Mouse (Mus musculus) G1E-ER4 (cell line): ENCODE data around the gene Pkhd1. TPM values are rescaled to one million over a fixed set of nuclear protein-coding genes. Genes with fewer than 3 reads are reported as not detected.

ENCODE experiments used
- GATA1 ChIP-seq: IDR thresholded peaks from one replicate; pipeline ENCODE4 v1.8.0; 2012; ENCODE audit warnings: low read length, inconsistent platforms
- polyA plus RNA-seq: library from polyadenylated mRNA; stranded (reverse); fragments of >175 nt; gene quantifications from 2 replicates; pipeline ENCODE4 v1.2.3, GENCODE M21; 2012

The Pkhd1 gene
- polyA plus RNA-seq, 1 experiment, result not detected

DNA sequence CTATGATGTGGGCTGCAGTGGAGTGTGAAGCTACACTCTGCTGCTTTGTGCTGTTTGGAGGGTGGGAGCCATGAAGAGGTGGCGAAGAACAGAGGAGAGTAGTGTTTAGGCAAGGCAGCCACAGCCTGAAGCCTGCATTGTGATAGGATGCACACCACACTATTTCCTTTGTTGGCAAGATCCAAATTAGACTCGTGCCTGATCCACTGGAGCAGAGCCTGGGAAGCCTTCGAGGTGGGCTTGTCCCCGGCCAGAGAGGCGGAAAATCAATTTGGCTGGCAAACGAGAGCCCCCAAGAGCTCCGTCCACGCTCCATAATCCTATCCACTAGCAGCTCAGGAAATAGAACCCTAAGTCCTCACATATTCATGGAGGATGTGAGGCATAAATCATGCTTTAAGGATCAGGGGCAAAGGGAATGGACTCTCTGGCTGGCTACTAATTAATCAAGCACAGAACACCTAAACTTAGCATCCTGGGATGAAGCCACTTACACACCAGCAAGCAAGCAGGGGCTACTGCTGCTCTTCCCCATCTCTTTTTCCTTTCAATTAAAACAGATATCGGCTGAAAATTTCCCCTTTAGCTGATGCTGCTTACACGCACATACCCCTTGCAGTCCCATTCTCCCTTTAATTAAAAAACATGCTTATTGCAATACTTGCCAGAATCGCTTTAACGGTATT, 189.4 kb downstream of the Pkhd1 start:
- no peak for TF ChIP-seq GATA1

DNA sequence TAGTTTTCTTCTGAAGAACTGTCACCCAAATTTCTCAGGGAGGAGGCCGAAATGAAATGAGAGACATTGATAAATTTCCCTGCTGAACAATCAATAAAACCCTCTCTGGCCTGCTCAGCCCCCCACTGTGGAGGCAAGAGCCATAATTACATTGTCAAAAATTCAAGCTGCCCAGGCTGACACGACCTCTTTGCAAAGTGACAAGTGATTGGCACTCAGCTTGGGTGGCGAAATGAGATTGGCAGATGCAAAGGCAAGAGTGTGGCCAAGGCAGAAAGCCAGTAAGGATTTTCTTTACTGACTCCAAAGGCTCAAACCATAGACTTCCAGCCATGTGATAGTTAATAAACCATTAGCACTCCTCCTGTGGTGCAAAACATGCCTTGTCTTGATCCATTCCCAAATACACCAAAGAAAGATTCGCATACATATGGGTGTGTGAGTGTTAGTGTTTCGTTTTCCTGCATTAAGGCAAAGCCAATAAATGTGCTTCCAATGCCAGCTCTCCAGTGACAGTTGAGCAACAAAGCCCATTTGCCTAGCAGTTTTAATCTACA, 208.4 kb downstream of the Pkhd1 start:
- TF ChIP-seq GATA1, result no peak

DNA sequence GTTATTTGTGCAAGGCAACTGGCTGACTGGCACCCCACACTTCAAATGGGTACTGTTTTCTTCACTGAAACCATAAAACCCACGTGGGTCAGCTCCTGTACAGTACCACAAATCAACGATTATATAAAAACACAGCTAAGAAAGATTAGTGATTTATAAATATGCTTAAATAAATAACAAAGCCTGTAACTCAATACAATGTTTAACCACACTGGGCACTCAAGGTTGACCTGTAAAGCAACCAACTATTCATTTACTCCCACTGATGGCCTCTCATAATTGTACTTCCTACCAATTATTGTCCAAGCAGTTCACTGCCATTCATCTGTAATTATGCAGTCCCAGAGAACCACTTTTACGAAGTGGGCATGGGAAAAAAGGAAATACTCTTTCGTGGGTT, 219.5 kb downstream of the Pkhd1 start:
- TF ChIP-seq GATA1, result no peak

DNA sequence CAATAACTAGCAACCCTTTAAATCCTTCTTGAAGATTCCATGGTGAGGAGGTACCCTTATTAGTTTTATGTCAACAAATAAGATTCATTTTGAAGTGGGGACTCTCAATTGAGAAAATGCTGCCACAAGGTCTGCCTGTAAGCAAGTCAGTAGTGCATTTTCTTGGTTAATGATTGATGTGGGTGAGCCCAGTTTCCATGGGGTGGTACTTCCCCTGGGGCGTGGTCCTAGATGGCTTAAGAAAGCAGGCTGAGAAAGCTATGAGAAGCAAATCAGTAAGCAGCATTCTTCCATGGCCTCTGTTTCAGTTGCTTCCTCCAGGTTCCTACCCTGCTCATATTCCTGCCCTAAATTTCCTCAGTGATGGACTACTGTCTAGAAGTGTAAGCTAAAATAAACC, 253.4 kb downstream of the Pkhd1 start:
- TF ChIP-seq GATA1, result no peak

DNA sequence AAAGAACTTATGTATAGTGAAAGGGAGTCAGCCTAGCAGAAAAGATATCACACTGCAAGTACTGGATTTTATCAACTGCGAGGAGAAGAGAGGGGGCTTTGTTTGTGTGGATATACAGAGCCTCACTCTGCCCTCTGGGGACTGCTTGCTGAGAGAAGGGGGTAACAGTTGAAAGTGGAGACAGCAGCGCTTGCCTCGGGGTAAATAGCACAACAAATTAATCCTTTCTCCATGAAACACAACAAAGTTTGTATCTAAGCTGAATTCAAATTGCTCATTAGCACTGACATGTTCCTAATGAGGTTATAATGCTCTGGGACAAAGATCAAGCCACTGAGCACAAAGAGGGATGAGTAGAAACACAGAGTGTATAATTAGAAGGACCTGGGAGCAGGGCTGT, 273.2 kb downstream of the Pkhd1 start:
- TF ChIP-seq GATA1, result no peak

GRCm38 (mm10) chr1:20311485-20311884, 306.4 kb downstream of the Pkhd1 start:
- TF ChIP-seq GATA1, result no peak

- TF ChIP-seq GATA1, result no peak
Observed at GRCm38 (mm10) chr1:20310925-20311324, 306.9 kb downstream of the Pkhd1 start.

DNA sequence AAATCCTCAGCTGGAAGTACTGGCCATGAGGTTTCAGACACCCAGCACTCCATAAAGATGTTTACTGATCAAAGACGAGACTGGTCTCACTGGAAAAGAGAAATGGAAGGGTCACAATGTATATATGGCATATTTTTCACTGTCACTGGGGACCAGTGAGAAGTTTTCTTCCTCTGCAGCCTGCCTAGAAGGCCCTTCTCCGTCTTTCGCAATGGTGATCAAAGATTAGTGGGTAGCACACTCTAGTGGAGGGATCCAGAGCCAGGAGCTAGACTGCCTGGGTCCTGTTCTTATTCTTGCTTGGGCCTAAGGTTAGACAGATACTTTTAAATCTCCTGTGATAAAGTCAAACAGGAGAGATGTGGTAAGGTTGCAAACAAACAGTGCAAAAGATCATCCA, 311.7 kb downstream of the Pkhd1 start:
- TF ChIP-seq GATA1, result no peak

- no peak for TF ChIP-seq GATA1
Observed at GRCm38 (mm10) chr1:20302943-20303578, 314.8 kb downstream of the Pkhd1 start.

GRCm38 (mm10) chr1:20302187-20302942, 315.5 kb downstream of the Pkhd1 start:
- TF ChIP-seq GATA1, result no peak

DNA sequence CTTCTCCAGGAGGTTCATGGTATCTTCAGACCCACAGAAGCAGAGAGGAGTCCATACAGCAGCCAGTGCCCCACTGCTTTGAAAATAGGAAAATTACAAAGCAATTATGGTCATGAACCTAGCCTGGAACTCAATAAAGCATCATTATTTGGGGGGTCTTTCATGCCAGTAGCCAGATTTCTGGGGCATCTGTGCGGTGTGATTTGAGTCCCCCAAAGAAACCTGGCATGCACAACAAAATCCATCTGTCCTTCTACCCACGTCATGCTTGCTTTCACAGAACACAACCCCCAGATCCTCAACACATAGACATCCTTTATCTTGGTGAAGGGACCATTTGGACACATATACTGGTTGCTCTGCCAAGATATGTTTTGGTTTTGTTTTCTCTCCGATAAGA, 316.2 kb downstream of the Pkhd1 start:
- no peak for TF ChIP-seq GATA1

- no peak for TF ChIP-seq GATA1
Observed at GRCm38 (mm10) chr1:20288696-20289095, 329.2 kb downstream of the Pkhd1 start.

- TF ChIP-seq GATA1, result no peak
Observed at GRCm38 (mm10) chr1:20260403-20260802, 357.5 kb downstream of the Pkhd1 start.

- TF ChIP-seq GATA1, result no peak
Observed at GRCm38 (mm10) chr1:20248169-20248568, 369.7 kb downstream of the Pkhd1 start.

DNA sequence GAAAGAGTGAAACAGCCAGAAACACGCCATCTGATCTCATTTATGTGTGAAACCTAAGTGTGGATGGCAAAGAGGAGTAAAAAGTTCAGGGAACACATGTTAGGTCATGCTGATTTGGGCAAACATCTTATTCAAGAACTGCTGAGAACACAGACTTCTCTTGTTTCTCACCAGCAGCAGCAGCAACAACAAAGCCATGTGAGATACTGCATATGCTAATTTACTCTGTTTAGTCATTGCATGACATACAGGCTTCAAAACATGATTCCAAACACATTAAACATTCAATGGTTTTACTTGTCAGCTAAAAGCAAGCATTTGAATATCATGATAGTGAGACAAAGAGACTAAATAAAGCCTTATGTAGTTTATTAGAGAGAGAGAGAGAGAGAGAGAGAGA, 401.2 kb downstream of the Pkhd1 start:
- no peak for TF ChIP-seq GATA1

GRCm38 (mm10) chr1:20190444-20190843, 427.4 kb downstream of the Pkhd1 start:
- no peak for TF ChIP-seq GATA1
